Mouse (Mus musculus) retina, adult 2 months (tissue): ENCODE measurements at regions not wholly inside any gene's neighbourhood (a gene's known extent, or its start where the extent isn't known, plus 50 kb on each side); places are given as distances from the start of the nearest gene placed in this dataset.

ENCODE experiments used
- DNase-seq: peaks from one replicate; pipeline ENCODE4 v3.0.0-alpha.2; 2012; ENCODE audit warnings: low read depth, low spot score

GRCm38 (mm10) chr12:99643016-99643415 is 79.6 kb upstream of the Foxn3 start:
- DNase-seq, result no peak

GRCm38 (mm10) chr12:99642131-99642895 is 78.9 kb upstream of the Foxn3 start:
- no peak for DNase-seq

GRCm38 (mm10) chr12:99641278-99641677 is 77.9 kb upstream of the Foxn3 start:
- no peak for DNase-seq

GRCm38 (mm10) chr12:99640214-99641151 is 77.1 kb upstream of the Foxn3 start:
- no peak for DNase-seq

GRCm38 (mm10) chr12:99639847-99640213 is 76.4 kb upstream of the Foxn3 start:
- DNase-seq, result no peak

DNA sequence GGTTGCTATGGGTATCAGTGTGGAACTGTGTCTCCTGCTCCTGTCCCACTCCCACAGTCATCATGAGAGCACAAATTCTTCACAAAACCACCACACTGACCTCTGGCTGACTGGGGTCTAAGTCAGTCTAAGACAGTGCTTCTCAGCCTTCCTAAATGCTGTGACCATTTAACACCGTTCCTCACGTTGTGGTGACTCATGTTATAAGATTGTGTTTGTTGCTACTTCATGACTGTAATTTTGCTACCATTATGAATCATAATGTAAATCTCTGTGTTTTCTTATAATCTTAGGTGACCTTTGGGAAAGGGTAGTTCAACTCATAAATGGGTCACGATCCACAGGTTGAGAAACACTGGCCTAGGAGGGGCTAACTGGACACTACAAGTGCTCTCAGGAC is 75.7 kb upstream of the Foxn3 start:
- DNase-seq, result no peak

DNA sequence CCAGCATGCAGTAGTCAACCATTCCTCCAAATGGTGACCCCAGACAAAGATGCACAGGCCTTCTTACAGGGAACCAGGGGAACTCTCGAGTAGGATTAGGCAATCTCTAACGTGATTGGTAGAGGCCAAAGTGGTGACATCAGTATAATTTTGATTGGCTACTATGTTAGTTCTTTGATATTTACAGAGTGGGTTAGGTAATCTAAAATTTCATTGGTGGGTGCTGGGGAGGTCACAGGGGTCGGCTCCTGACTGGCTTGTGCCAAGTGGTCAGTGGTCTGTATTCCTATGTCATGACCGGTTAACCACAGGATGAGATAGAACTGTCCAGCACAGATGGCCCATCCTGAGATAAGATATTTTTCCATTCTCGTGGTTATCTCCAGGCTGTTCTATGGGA is 74.6 kb upstream of the Foxn3 start:
- DNase-seq, result no peak

- no peak for DNase-seq
Measured at GRCm38 (mm10) chr12:99636234-99636633, 72.9 kb upstream of the Foxn3 start.

GRCm38 (mm10) chr12:99635361-99635760 is 72.0 kb upstream of the Foxn3 start:
- no peak for DNase-seq

- no peak for DNase-seq
Measured at GRCm38 (mm10) chr12:99634726-99635125, 71.3 kb upstream of the Foxn3 start.

DNA sequence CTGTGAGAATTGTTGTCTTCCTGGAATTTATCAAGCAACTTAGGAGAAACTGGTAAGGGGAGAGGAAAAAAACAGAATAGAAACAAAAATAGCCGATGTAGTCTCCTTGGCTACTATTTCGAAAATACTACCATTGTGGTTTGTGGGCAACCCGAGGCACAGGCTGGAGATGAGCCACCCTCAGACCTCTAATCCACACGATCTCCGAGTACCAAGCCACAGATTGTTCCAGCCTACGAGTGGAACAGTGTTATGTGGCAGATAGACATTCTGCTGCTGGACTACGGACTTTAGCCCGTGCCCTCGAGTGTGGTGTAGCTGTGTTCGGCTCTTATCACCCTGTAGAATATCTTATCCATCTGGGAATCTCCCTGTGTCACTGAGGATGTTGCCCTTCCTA is 70.3 kb upstream of the Foxn3 start:
- no peak for DNase-seq

GRCm38 (mm10) chr12:99632988-99633387 is 69.6 kb upstream of the Foxn3 start:
- no peak for DNase-seq

- no peak for DNase-seq
Measured at GRCm38 (mm10) chr12:99629606-99630005, 66.2 kb upstream of the Foxn3 start.

GRCm38 (mm10) chr12:99628421-99628820 is 65.0 kb upstream of the Foxn3 start:
- DNase-seq, result no peak

GRCm38 (mm10) chr12:99627898-99628231 is 64.5 kb upstream of the Foxn3 start:
- DNase-seq, result peak; percentile 32

- DNase-seq, result peak; percentile 22
Measured at GRCm38 (mm10) chr12:99627201-99627897, 64.0 kb upstream of the Foxn3 start.

DNA sequence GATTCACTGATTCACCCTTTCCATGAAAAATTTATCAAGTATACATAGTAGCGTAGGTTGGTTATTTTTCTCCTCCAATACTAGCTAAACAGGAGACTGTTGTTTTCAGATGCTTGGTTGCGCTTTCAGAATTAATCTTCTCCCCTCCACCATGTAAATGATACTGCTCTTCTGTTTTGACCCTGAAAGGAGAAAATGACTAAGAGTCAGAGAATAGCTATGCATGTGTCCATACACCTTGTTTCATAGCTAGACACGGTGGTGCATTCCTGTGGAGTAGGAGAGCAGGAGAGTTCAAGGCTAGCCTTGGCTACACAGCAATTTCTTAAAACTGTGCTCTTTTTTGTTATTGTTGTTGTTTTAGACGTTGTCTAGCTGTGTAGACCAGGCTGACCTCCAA is 62.8 kb upstream of the Foxn3 start:
- DNase-seq, result no peak

GRCm38 (mm10) chr12:99625094-99625493 is 61.7 kb upstream of the Foxn3 start:
- no peak for DNase-seq

DNA sequence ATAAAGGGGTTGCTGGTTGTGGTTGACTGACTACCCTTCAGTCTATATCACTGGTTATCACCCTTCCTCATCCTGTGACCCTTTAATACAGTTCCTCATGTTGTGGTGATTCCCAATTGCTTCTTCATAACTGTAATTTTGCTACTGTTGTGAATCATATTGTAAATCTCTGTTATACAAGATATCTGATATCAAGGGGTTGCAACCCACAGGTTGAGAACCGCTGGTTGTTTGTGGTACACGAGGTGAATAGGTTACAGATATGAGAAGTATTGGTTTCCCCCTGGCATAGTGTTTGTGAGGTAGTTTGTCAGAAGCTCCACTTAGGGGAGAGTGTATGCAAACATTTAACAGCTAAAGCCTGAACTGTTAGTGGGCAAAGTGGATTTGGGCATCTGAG is 58.9 kb upstream of the Foxn3 start:
- DNase-seq, result no peak

DNA sequence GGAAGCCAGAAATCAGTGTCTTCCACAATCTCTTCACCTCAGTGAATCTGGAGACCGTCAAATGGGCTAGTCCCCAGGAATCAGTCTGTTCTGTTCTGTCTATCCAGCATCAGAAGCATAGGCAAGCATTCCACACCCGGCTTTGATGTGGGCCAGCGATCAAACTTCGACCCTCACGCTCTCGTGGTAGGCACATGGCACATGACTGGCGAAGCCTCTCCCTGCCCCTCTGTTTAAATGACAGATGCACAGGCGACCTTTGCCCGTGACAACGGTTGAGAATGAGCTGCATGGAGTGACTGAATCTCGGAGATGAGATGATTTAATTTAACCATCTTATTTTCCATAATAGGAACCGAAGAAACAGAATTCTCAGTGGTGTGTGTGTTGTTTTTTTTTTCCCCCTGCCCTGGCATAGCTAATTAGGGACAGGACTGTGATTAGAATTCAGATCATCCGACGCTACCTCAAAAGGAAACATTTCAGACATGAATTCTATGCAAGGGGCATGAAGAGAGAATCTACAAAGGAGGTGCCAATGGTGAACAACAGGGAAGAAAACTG is 53.9 kb upstream of the Foxn3 start:
- no peak for DNase-seq

- DNase-seq, result no peak
Measured at GRCm38 (mm10) chr12:99614420-99614819, 51.0 kb upstream of the Foxn3 start.
